ENCODE assay signal across 13 mouse cellular contexts in genomic region chr15:12341401-12341758, GRCm38 (mm10). TPM values are rescaled to one million over a fixed set of nuclear protein-coding genes. Genes with fewer than 3 reads are reported as not detected.
DNase-seq lines count a peak whose midpoint lies in the region; ATAC-seq and TF ChIP-seq lines count a peak whose summit lies in the region.
"Had no signal": no experiment of that assay in that cellular context is flagged by ENCODE, and none has a peak within 500 bp of the region (broad histone marks: within the 10 kb centered on the region; RNA-seq: fewer than 3 reads in every experiment).

No protein-coding gene starts in this region.

- 39% methylated on average over 4 of the region's 4 CpGs for WGBS in heart, embryonic 13.5 days
- WGBS in hindbrain, embryonic 13.5 days: 14% methylated on average over 4 of the region's 4 CpGs
- WGBS in midbrain, embryonic 12.5 days: 18% methylated on average over 4 of the region's 4 CpGs

- H3K9ac ChIP-seq in heart, embryonic 13.5 days: no peak overlapping the region
- H3K9ac ChIP-seq in hindbrain, embryonic 13.5 days: no peak overlapping the region
- 0 out of 2 replicates have a peak overlapping the region, but pooled peaks have one; percentile 21 for H3K9ac ChIP-seq in midbrain, embryonic 12.5 days (replicated peaks)
- H3K9ac ChIP-seq: lung, embryonic 15.5 days had no signal

- ATAC-seq in heart, embryonic 13.5 days (ENCODE audit: extremely low read depth, insufficient number of reproducible peaks, low FRiP score, low TSS enrichment): no peak
- peak; percentile 54; the same call in 1 of the 2 replicates for ATAC-seq in hindbrain, embryonic 13.5 days (ENCODE audit: low FRiP score)
- peak; percentile 84 for ATAC-seq in midbrain, embryonic 12.5 days (ENCODE audit: low FRiP score, low read depth)

- H3K4me2 ChIP-seq in heart, embryonic 13.5 days: no peak overlapping the region
- H3K4me2 ChIP-seq in hindbrain, embryonic 13.5 days: no peak overlapping the region
- 0 out of 2 replicates have a peak overlapping the region, but pooled peaks have one; percentile 4 for H3K4me2 ChIP-seq in midbrain, embryonic 12.5 days (replicated peaks)
- H3K4me2 ChIP-seq: lung, embryonic 15.5 days had no signal

- TF ChIP-seq CTCF in layer of hippocampus, adult 2 months (conservative IDR thresholded peaks at IDR 0.05): no peak

- no peak for DNase-seq in heart, postnatal 4 days
- peak; percentile 24 for DNase-seq in embryo, embryonic 11 days
- no peak for DNase-seq in layer of hippocampus, adult 2 months (ENCODE audit: low spot score in 2 of 2)
- no peak for DNase-seq in lung, postnatal 36 days
- no peak for DNase-seq in left cerebral cortex, postnatal 4 days
- DNase-seq: adrenal gland, adult 2 months; heart, adult 18-20 months; kidney, postnatal 25 days had no signal

- no peaks in the 10 kb centered on the region for H3K9me3 ChIP-seq in heart, embryonic 13.5 days
- H3K9me3 ChIP-seq in hindbrain, embryonic 13.5 days: no peaks in the 10 kb centered on the region
- H3K9me3 ChIP-seq in midbrain, embryonic 12.5 days: no peaks in the 10 kb centered on the region
- H3K9me3 ChIP-seq: lung, embryonic 15.5 days had no signal

- H3K4me3 ChIP-seq in heart, embryonic 13.5 days: no peak overlapping the region
- H3K4me3 ChIP-seq in hindbrain, embryonic 13.5 days: no peak overlapping the region
- no peak overlapping the region for H3K4me3 ChIP-seq in midbrain, embryonic 12.5 days
- no peak overlapping the region for H3K4me3 ChIP-seq in layer of hippocampus, adult 2 months
- H3K4me3 ChIP-seq: lung, embryonic 15.5 days had no signal

- peak overlapping the region; percentile 33; the same call in 1 of the 2 replicates for H3K27ac ChIP-seq in heart, embryonic 13.5 days (replicated peaks)
- H3K27ac ChIP-seq in hindbrain, embryonic 13.5 days: no peak overlapping the region
- no peak overlapping the region; the same call in 1 of the 2 replicates for H3K27ac ChIP-seq in midbrain, embryonic 12.5 days (replicated peaks)
- H3K27ac ChIP-seq in layer of hippocampus, adult 2 months: no peak overlapping the region
- H3K27ac ChIP-seq: lung, embryonic 15.5 days had no signal

- peaks cover 36% of the 10 kb centered on the region for H3K4me1 ChIP-seq in heart, embryonic 13.5 days
- H3K4me1 ChIP-seq in hindbrain, embryonic 13.5 days (replicated peaks): peaks cover 9% of the 10 kb centered on the region
- peaks cover 12% of the 10 kb centered on the region for H3K4me1 ChIP-seq in midbrain, embryonic 12.5 days

- H3K36me3 ChIP-seq in heart, embryonic 13.5 days: peaks cover 39% of the 10 kb centered on the region
- H3K36me3 ChIP-seq in hindbrain, embryonic 13.5 days: peaks cover 22% of the 10 kb centered on the region
- peaks cover 25% of the 10 kb centered on the region; the same call in 1 of the 2 replicates for H3K36me3 ChIP-seq in midbrain, embryonic 12.5 days

- no peaks in the 10 kb centered on the region for H3K27me3 ChIP-seq in heart, embryonic 13.5 days (replicated peaks)
- no peaks in the 10 kb centered on the region for H3K27me3 ChIP-seq in hindbrain, embryonic 13.5 days
- no peaks in the 10 kb centered on the region for H3K27me3 ChIP-seq in midbrain, embryonic 12.5 days
- H3K27me3 ChIP-seq: lung, embryonic 15.5 days had no signal

- intact Hi-C loops in left cerebral cortex, postnatal 4 days (cut with DNase I): no loop called here

RNA-seq across cellular contexts. Expression of gene 1810049J17Rik, which starts 19.7 kb away (rescaled TPM):
- 0.78 and 1.3 TPM in 2 replicates for polyA plus RNA-seq in heart, embryonic 13.5 days (2015; fragmentation: Nextera tagmentation; extraction: Ambion mirVana)
- under 1 TPM in 1 of 2 experiments, not detected in 1; 0.91 TPM for total RNA-seq in heart, postnatal 4 days (2021)
- not detected in 2 replicates for polyA plus RNA-seq in hindbrain, embryonic 13.5 days (2015; fragmentation: Nextera tagmentation; extraction: Ambion mirVana)
- 0.75 TPM in 1 of 2 replicates, not detected in the other for polyA plus RNA-seq in midbrain, embryonic 12.5 days (2016; fragmentation: Nextera tagmentation; extraction: Ambion mirVana)
- total RNA-seq in layer of hippocampus, adult 2 months (2021): 1 to 10 TPM in 1 of 2 experiments, under 1 TPM in 1; 0.95 to 1.2 TPM
- not detected for total RNA-seq in left cerebral cortex, postnatal 4 days (2021)
- polyA plus RNA-seq: cortical plate, adult 2 months had no signal

RNA-seq across cellular contexts. Expression of gene Golph3, which starts 20.1 kb away (rescaled TPM):
- 60.1 and 63.0 TPM in 2 replicates for polyA plus RNA-seq in heart, embryonic 13.5 days (2015; fragmentation: Nextera tagmentation; extraction: Ambion mirVana)
- total RNA-seq in heart, postnatal 4 days (2021): 10 to 100 TPM; 88.7 to 89.1 TPM
- 67.1 and 75.1 TPM in 2 replicates for polyA plus RNA-seq in hindbrain, embryonic 13.5 days (2015; fragmentation: Nextera tagmentation; extraction: Ambion mirVana)
- polyA plus RNA-seq in midbrain, embryonic 12.5 days (2016; fragmentation: Nextera tagmentation; extraction: Ambion mirVana): 94.8 and 98.4 TPM in 2 replicates
- total RNA-seq in layer of hippocampus, adult 2 months (2021): 10 to 100 TPM; 91.3 to 94.5 TPM
- total RNA-seq in left cerebral cortex, postnatal 4 days (2021): 10 to 100 TPM; 62.9 to 67.9 TPM
